Comparison of ENCODE assay signal across 15 mouse cellular contexts in genomic region chr13:43260731-43261130, GRCm38 (mm10). TPM values are rescaled to one million over a fixed set of nuclear protein-coding genes. Genes with fewer than 3 reads are reported as not detected.
DNase-seq lines count a peak whose midpoint lies in the region; ATAC-seq and TF ChIP-seq lines count a peak whose summit lies in the region.
"Had no signal": no experiment of that assay in that cellular context is flagged by ENCODE, and none has a peak within 500 bp of the region (broad histone marks: within the 10 kb centered on the region; RNA-seq: fewer than 3 reads in every experiment).

No protein-coding gene starts in this region.

- peak; percentile 97 for DNase-seq in MEL-GATA-1-ER (ENCODE audit: extremely low read depth, low read depth)
- no peak for DNase-seq in right cerebral cortex, postnatal 4 days
- DNase-seq in frontal cortex, postnatal 14 days (ENCODE audit: low spot score in 2 of 2): no peak
- no peak for DNase-seq in thymus, postnatal 36 days
- DNase-seq: cerebellum, postnatal 10 days; gastrocnemius, postnatal 25 days; kidney, adult 11 months had no signal

- H3K4me3 ChIP-seq in E14TG2a.4 (replicated peaks; ENCODE audit: low read length): 0 out of 2 replicates have a peak overlapping the region, but pooled peaks have one; percentile 18
- H3K4me3 ChIP-seq in liver, embryonic 16.5 days (ENCODE audit: low read depth, low read length): peak overlapping the region; percentile 42
- H3K4me3 ChIP-seq: embryonic facial prominence, embryonic 13.5 days; forebrain, embryonic 15.5 days; hindbrain, embryonic 12.5 days; limb, embryonic 15.5 days had no signal

- no peak for TF ChIP-seq CTCF in E14TG2a.4 (conservative IDR thresholded peaks at IDR 0.05; ENCODE audit: low read length)

- ATAC-seq in erythroid progenitor cell, adult 5-6 weeks (replicated peaks; ENCODE audit: low FRiP score, poor library complexity, severe bottlenecking): peak; percentile 72
- peak; percentile 91 for ATAC-seq in liver, embryonic 16.5 days (ENCODE audit: low read depth)
- ATAC-seq: forebrain, embryonic 15.5 days had no signal

- no peaks in the 10 kb centered on the region for H3K36me3 ChIP-seq in E14TG2a.4 (ENCODE audit: insufficient read depth, low read length)
- no peaks in the 10 kb centered on the region for H3K36me3 ChIP-seq in liver, embryonic 16.5 days (ENCODE audit: control insufficient read depth, insufficient read depth)
- H3K36me3 ChIP-seq: embryonic facial prominence, embryonic 13.5 days; forebrain, embryonic 15.5 days; hindbrain, embryonic 12.5 days; limb, embryonic 15.5 days had no signal

- H3K27me3 ChIP-seq in E14TG2a.4 (ENCODE audit: insufficient read depth, low read length): no peaks in the 10 kb centered on the region
- no peaks in the 10 kb centered on the region for H3K27me3 ChIP-seq in liver, embryonic 16.5 days (ENCODE audit: control insufficient read depth, insufficient read depth, low read depth, low read length)
- H3K27me3 ChIP-seq: embryonic facial prominence, embryonic 13.5 days; forebrain, embryonic 15.5 days; hindbrain, embryonic 12.5 days; limb, embryonic 15.5 days had no signal

- peak overlapping the region; percentile 52 for H3K9ac ChIP-seq in liver, embryonic 16.5 days (ENCODE audit: low read depth, low read length)
- H3K9ac ChIP-seq: embryonic facial prominence, embryonic 13.5 days; forebrain, embryonic 15.5 days; hindbrain, embryonic 12.5 days; limb, embryonic 15.5 days had no signal

- peak overlapping the region; percentile 72 for H3K4me2 ChIP-seq in liver, embryonic 16.5 days (ENCODE audit: low read depth, low read length)
- H3K4me2 ChIP-seq: embryonic facial prominence, embryonic 13.5 days; forebrain, embryonic 15.5 days; hindbrain, embryonic 12.5 days; limb, embryonic 15.5 days had no signal

- WGBS in liver, embryonic 16.5 days (ENCODE audit: insufficient replicate concordance): 18% methylated on average over 6 of the region's 6 CpGs

- H3K27ac ChIP-seq in liver, embryonic 16.5 days (ENCODE audit: low read length): peak overlapping the region; percentile 96
- H3K27ac ChIP-seq: embryonic facial prominence, embryonic 13.5 days; forebrain, embryonic 15.5 days; hindbrain, embryonic 12.5 days; limb, embryonic 15.5 days; macrophage had no signal

- peaks cover 60% of the 10 kb centered on the region for H3K4me1 ChIP-seq in E14TG2a.4 (replicated peaks; ENCODE audit: low read depth, low read length)
- peaks cover 41% of the 10 kb centered on the region for H3K4me1 ChIP-seq in liver, embryonic 16.5 days (ENCODE audit: control insufficient read depth, low read depth, low read length)
- H3K4me1 ChIP-seq: limb, embryonic 15.5 days had no signal

- no peaks in the 10 kb centered on the region for H3K9me3 ChIP-seq in E14TG2a.4 (ENCODE audit: low read length)
- 0 out of 2 replicates have a peak, but pooled peaks cover 2% of the 10 kb centered on the region for H3K9me3 ChIP-seq in liver, embryonic 16.5 days (replicated peaks; ENCODE audit: control insufficient read depth, low read length)
- H3K9me3 ChIP-seq: embryonic facial prominence, embryonic 13.5 days; forebrain, embryonic 15.5 days; hindbrain, embryonic 12.5 days; limb, embryonic 15.5 days had no signal

RNA-seq across cellular contexts. Expression of gene Gfod1, which starts 43.2 kb away (rescaled TPM):
- 1.1 and 3.4 TPM in 2 replicates for total RNA-seq in erythroid progenitor cell, adult 5-6 weeks (2015; ENCODE audit: low replicate concordance)
- 1.4 and 3.2 TPM in 2 replicates for total RNA-seq in erythroid progenitor cell, adult 5-6 weeks (2017; ENCODE audit: low replicate concordance)
- polyA plus RNA-seq in liver, embryonic 16.5 days (2015; fragmentation: Nextera tagmentation; extraction: Ambion mirVana): 0.59 and 0.63 TPM in 2 replicates
